Mouse (Mus musculus): Measurements from ENCODE around the gene Mier3. TPM values are rescaled to one million over a fixed set of nuclear protein-coding genes. Genes with fewer than 3 reads are reported as not detected.
"Not testable (repeated sequence)": the region's sequence is repeated elsewhere in the genome, so short reads cannot be mapped to it uniquely, and the experiment has no call there.

Gene Mier3
- total and polyA plus RNA-seq, 2 experiments from 2014 or later, result 7.6 to 11.6 TPM

DNA sequence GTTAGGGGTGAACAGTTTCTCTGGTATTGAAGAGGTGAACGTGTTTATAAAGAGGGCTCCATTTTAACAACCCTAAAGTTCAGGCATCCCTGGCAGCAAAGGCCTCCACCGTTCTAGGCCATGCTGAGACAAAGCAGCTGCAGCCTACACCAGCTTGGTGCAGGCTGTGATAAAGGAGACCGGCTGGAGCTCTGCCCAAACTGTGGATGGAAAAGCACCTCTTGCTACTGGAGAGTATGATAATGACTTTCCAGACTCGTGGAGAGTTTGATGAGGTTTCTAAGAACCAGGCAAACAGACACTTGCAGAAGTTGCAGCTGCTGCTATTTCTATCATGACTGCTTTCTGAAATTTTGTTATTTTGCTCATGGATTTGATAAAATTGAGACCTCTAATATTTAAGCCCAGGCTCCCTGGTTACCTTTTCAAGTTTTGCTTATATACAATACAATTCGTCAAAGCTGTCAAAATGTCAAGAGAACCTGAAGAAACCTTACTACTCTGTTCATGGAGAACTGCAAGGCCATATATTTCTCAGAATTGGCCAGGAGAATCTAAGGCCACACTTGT, 3.4 kb downstream of the Mier3 start:
- Histone ChIP-seq H3K9ac (replicated peaks; ENCODE audit: low read depth, low read length) (no peak overlapping the region), H3K4me1 (ENCODE audit: control insufficient read depth, insufficient read depth) (0 out of 2 replicates have a peak, but pooled peaks cover 4% of the 10 kb centered on the region), H3K4me2 (ENCODE audit: low read depth, low read length) (no peak overlapping the region), H3K27me3 (ENCODE audit: control insufficient read depth, insufficient read depth, low read length) (no peaks in the 10 kb centered on the region), H3K4me3 (ENCODE audit: low read depth, low read length) (no peak overlapping the region), H3K36me3 (replicated peaks; ENCODE audit: control insufficient read depth, insufficient read depth, low read length) (no peaks in the 10 kb centered on the region), H3K27ac (ENCODE audit: low read depth) (no peak overlapping the region), H3K9me3 (replicated peaks; ENCODE audit: control insufficient read depth, low read length) (no peaks in the 10 kb centered on the region)
- ATAC-seq (ENCODE audit: insufficient read depth, low read depth) (no peak), DNase-seq (ENCODE audit: low spot score) (peak; percentile 45)
- TF ChIP-seq CTCF (IDR thresholded peaks at IDR 0.05; ENCODE audit: low read depth), result no peak
- TF ChIP-seq EP300 (IDR thresholded peaks at IDR 0.05; ENCODE audit: low read depth), result no peak
- 25% methylated on average over 5 of the region's 5 CpGs for WGBS

DNA sequence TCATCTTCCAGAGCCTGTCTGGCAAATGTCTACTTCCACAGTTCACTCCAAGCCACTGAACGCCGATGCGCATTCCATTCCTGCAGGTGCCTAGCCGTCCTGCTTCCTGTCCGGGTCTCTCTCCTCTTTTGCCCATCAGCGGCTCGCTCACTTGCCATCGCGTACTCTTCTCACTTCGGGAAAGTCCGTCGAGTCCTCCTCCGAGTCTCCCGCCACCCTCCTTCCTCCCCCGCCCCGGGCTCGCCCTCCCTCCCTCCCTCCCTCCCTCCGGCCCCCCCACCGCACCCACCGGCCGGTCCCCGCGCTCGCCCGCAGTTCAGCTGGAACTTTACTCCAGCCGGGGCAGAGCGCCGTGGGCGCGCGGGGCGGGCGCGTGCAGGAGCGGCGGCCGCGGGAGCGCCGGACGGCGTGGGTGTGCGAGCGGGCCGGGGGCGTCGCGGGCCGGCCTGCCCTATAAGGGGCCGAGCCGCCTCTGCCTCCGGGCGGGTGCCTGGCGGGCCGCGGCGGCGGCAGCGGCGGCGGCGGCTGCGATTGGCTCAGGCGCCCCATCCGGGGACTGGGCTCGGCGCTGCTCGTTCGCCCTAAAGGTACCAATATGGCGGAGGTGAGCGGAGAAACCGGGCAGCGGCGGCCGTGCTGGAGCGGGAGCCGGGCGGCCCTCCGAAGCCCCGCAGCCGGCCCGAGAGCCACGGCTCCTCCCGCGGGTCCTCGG, 5.1 kb downstream of the Mier3 start:
- peak overlapping the region; percentile 87 for H3K4me3 ChIP-seq (ENCODE audit: low read depth, low read length)
- peak; percentile 95 for ATAC-seq (ENCODE audit: insufficient read depth, low read depth)
- under 1% methylated on average over 60 of the region's 86 CpGs for WGBS
- H3K27ac ChIP-seq (ENCODE audit: low read depth), result peak overlapping the region; percentile 96
- H3K27me3 ChIP-seq (ENCODE audit: control insufficient read depth, insufficient read depth, low read length), result no peaks in the 10 kb centered on the region
- TF ChIP-seq EP300 (IDR thresholded peaks at IDR 0.05; ENCODE audit: low read depth), result no peak
- TF ChIP-seq CTCF (IDR thresholded peaks at IDR 0.05; ENCODE audit: low read depth), result no peak
- H3K9ac ChIP-seq (replicated peaks; ENCODE audit: low read depth, low read length), result peak overlapping the region; percentile 83
- peak; percentile 80 for DNase-seq (ENCODE audit: low spot score)
- 0 out of 2 replicates have a peak, but pooled peaks cover 4% of the 10 kb centered on the region for H3K36me3 ChIP-seq (replicated peaks; ENCODE audit: control insufficient read depth, insufficient read depth, low read length)
- no peaks in the 10 kb centered on the region for H3K9me3 ChIP-seq (replicated peaks; ENCODE audit: control insufficient read depth, low read length)
- H3K4me2 ChIP-seq (ENCODE audit: low read depth, low read length), result peak overlapping the region; percentile 91
- H3K4me1 ChIP-seq (ENCODE audit: control insufficient read depth, insufficient read depth), result 0 out of 2 replicates have a peak, but pooled peaks cover 4% of the 10 kb centered on the region

DNA sequence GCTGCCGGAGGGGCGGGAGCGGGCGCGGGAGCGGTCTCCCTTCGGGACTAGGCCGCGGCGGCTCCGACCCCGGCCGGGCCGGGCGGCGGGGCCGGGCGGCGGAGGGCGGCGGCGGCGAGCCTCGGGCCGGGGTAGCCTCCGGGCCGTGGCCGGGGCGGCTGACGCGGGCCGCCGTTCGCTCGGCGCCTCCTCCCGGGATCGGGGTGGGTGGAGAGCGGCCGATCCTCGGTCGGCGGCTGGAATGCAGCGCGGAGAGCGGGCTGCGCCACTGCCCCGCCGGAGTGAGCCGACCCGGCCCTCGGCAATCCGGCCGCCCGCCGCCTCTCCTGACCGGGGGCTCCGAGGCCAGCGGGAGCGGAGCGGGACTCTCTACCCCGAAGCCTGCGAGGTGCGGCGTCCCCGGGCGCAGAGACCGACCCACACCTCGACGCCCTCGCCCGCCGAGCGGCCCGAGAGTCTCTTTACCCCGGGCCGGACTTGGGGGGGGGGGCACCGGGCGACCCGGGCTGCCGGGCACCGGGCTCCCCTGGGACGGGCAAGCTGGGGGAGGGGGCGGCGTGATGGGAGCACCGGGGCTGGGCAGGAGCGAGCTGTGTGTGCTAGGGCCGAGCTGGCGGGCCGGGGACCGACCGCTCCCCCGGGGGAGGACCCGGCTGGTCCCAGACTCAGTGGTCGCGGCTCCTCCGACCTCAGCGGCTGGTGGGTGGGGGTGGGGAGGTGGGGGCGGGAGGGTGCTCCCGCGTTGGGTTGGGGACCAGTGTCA, 5.9 kb downstream of the Mier3 start:
- 1% methylated on average over 38 of the region's 101 CpGs for WGBS
- DNase-seq (ENCODE audit: low spot score), result peak; percentile 22
- peaks cover 11% of the 10 kb centered on the region for H3K36me3 ChIP-seq (replicated peaks; ENCODE audit: control insufficient read depth, insufficient read depth, low read length)
- H3K4me1 ChIP-seq (ENCODE audit: control insufficient read depth, insufficient read depth), result 0 out of 2 replicates have a peak, but pooled peaks cover 4% of the 10 kb centered on the region
- H3K4me3 ChIP-seq (ENCODE audit: low read depth, low read length), result peak overlapping the region; percentile 87
- peak; percentile 50 for ATAC-seq (ENCODE audit: insufficient read depth, low read depth)
- H3K27ac ChIP-seq (ENCODE audit: low read depth), result peak overlapping the region; percentile 96
- peak overlapping the region; percentile 83 for H3K9ac ChIP-seq (replicated peaks; ENCODE audit: low read depth, low read length)
- TF ChIP-seq EP300 (IDR thresholded peaks at IDR 0.05; ENCODE audit: low read depth) (no peak), CTCF (IDR thresholded peaks at IDR 0.05; ENCODE audit: low read depth) (no peak)
- H3K27me3 ChIP-seq (ENCODE audit: control insufficient read depth, insufficient read depth, low read length), result no peaks in the 10 kb centered on the region
- peak overlapping the region; percentile 91 for H3K4me2 ChIP-seq (ENCODE audit: low read depth, low read length)
- H3K9me3 ChIP-seq (replicated peaks; ENCODE audit: control insufficient read depth, low read length), result no peaks in the 10 kb centered on the region

- WGBS, result 1% methylated on average over 34 of the region's 35 CpGs
- ATAC-seq (ENCODE audit: insufficient read depth, low read depth), result peak; percentile 45
- DNase-seq (ENCODE audit: low spot score), result peak; percentile 73
- TF ChIP-seq EP300 (IDR thresholded peaks at IDR 0.05; ENCODE audit: low read depth), result no peak
- TF ChIP-seq CTCF (IDR thresholded peaks at IDR 0.05; ENCODE audit: low read depth), result no peak
- Histone ChIP-seq H3K27ac (ENCODE audit: low read depth) (peak overlapping the region; percentile 96), H3K4me1 (ENCODE audit: control insufficient read depth, insufficient read depth) (0 out of 2 replicates have a peak, but pooled peaks cover 4% of the 10 kb centered on the region), H3K27me3 (ENCODE audit: control insufficient read depth, insufficient read depth, low read length) (no peaks in the 10 kb centered on the region), H3K4me2 (ENCODE audit: low read depth, low read length) (peak overlapping the region; percentile 91), H3K9ac (replicated peaks; ENCODE audit: low read depth, low read length) (peak overlapping the region; percentile 83), H3K36me3 (replicated peaks; ENCODE audit: control insufficient read depth, insufficient read depth, low read length) (peaks cover 17% of the 10 kb centered on the region), H3K9me3 (replicated peaks; ENCODE audit: control insufficient read depth, low read length) (no peaks in the 10 kb centered on the region), H3K4me3 (ENCODE audit: low read depth, low read length) (peak overlapping the region; percentile 87)
Measured at GRCm38 (mm10) chr13:111687285-111687781, 6.6 kb downstream of the Mier3 start.

DNA sequence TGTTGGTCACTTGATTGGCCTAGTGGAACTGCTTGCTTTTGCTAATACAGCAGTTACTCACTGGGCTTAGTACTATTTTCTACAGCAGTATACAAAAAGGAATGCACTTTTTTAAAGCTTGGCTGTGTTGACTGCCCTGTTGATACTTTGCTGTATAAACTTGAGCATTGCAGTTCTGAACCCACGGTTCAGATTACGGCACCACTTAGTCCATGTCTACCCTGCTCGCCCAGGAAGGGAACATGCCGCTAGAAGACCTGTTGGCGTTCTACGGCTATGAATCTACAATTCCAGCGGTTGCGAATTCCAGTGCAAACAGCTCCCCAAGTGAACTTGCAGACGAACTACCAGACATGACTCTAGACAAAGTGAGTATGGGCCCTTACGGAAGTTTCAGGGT, 22.6 kb downstream of the Mier3 start:
- H3K4me1 ChIP-seq (ENCODE audit: control insufficient read depth, insufficient read depth), result no peaks in the 10 kb centered on the region
- no peaks in the 10 kb centered on the region for H3K9me3 ChIP-seq (replicated peaks; ENCODE audit: control insufficient read depth, low read length)
- DNase-seq (ENCODE audit: low spot score) (no peak), ATAC-seq (ENCODE audit: insufficient read depth, low read depth) (no peak)
- no peak overlapping the region for H3K4me3 ChIP-seq (ENCODE audit: low read depth, low read length)
- no peak overlapping the region for H3K27ac ChIP-seq (ENCODE audit: low read depth)
- H3K27me3 ChIP-seq (ENCODE audit: control insufficient read depth, insufficient read depth, low read length), result no peaks in the 10 kb centered on the region
- WGBS, result 95% methylated on average over 10 of the region's 10 CpGs
- peaks cover 58% of the 10 kb centered on the region for H3K36me3 ChIP-seq (replicated peaks; ENCODE audit: control insufficient read depth, insufficient read depth, low read length)
- H3K4me2 ChIP-seq (ENCODE audit: low read depth, low read length), result no peak overlapping the region
- TF ChIP-seq CTCF (IDR thresholded peaks at IDR 0.05; ENCODE audit: low read depth) (no peak), EP300 (IDR thresholded peaks at IDR 0.05; ENCODE audit: low read depth) (no peak)
- no peak overlapping the region for H3K9ac ChIP-seq (replicated peaks; ENCODE audit: low read depth, low read length)

- DNase-seq (ENCODE audit: low spot score); ATAC-seq (ENCODE audit: insufficient read depth, low read depth); H3K27ac ChIP-seq (ENCODE audit: low read depth); H3K4me1 ChIP-seq (ENCODE audit: control insufficient read depth, insufficient read depth); H3K9ac ChIP-seq (replicated peaks; ENCODE audit: low read depth, low read length); H3K27me3 ChIP-seq (ENCODE audit: control insufficient read depth, insufficient read depth, low read length); H3K4me3 ChIP-seq (ENCODE audit: low read depth, low read length); H3K4me2 ChIP-seq (ENCODE audit: low read depth, low read length); H3K9me3 ChIP-seq (replicated peaks; ENCODE audit: control insufficient read depth, low read length): not testable (repeated sequence)
- peaks cover 64% of the 10 kb centered on the region for H3K36me3 ChIP-seq (replicated peaks; ENCODE audit: control insufficient read depth, insufficient read depth, low read length)
- 83% methylated on average over 4 of the region's 4 CpGs for WGBS
Measured at GRCm38 (mm10) chr13:111703952-111704351, 23.2 kb downstream of the Mier3 start.
